Mouse (Mus musculus) G1E-ER4 (cell line): ENCODE results near the gene Ttc28. TPM values are rescaled to one million over a fixed set of nuclear protein-coding genes. Genes with fewer than 3 reads are reported as not detected.

ENCODE experiments used
- GATA1 ChIP-seq: IDR thresholded peaks from one replicate; pipeline ENCODE4 v1.8.0; 2012; ENCODE audit warnings: low read length, inconsistent platforms
- polyA plus RNA-seq: library from polyadenylated mRNA; stranded (reverse); fragments of >175 nt; gene quantifications from 2 replicates; pipeline ENCODE4 v1.2.3, GENCODE M21; 2012

Ttc28 gene
- polyA plus RNA-seq, 1 experiment: 0.62 TPM

DNA sequence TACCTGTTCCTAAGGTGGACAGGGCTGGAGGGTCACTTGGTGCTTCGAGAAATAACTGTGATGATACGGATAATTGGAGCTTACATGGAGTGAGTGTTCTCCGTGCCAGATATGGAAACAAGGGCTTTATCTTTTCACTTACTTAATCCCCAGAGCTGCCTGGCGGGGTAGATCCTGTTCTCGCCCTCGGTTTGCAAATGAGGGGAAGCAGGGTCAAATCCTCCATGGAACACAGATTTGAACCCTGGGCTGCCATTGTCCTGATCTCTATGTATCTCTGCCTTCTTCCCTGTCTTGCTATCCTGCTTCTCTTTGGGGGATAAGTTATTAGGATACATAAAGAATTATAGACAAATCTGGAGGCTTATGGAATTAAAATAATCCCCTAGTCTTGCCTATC, 257.7 kb downstream of the Ttc28 start:
- TF ChIP-seq GATA1: no peak

GRCm38 (mm10) chr5:111137742-111138141, 258.1 kb downstream of the Ttc28 start:
- TF ChIP-seq GATA1: no peak

- TF ChIP-seq GATA1: no peak
Observed at GRCm38 (mm10) chr5:111138239-111138833, 258.7 kb downstream of the Ttc28 start.

DNA sequence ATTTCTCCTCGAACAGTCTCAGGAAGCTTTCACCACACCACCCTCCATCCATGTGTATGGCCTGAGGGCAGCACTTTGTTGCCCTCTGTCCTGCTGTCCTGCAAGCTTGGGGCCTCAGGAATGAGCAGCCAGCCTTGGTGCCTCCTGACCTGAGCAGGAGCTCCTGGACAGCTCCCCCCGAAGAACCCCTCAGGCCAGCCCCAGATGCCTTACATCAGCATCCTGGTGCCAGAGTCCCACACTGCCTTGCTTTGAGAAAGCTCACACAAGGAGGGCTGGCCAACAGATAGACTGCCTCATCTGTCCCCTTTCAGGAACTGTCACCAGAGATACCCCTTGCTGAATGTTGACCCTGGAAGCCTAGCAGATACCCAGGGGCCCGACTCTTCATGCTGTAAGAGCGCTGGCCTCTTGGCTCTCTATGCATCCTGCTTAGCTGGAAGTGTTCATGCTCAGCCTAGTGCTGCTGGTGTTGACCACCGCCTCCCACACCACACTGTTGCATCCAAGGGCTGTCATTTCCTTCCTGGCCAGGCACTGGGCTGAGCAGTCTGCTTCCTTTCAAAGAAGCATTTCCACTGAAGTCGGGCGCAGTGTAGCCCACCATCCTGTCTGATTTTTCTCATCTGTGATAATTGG, 259.4 kb downstream of the Ttc28 start:
- no peak for TF ChIP-seq GATA1

DNA sequence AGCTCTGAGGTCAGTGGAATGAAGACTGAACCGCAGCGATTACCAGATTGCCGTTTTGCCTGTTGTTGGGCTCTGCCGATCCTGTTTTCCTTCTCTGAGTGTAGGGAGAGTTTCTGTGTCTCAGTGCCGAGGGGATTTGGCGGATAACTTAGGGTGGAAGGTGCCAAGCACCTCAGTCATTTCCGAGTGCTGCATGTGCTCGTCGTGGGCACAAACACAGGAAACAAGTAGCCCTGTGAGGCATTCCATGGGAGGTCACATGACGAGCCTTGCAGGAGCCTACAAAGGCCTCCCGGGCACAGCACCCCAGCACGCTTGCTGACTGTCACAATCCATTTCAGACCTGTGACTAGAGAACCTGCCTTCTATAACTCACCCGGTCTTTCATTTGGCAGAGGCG, 260.0 kb downstream of the Ttc28 start:
- TF ChIP-seq GATA1: no peak

DNA sequence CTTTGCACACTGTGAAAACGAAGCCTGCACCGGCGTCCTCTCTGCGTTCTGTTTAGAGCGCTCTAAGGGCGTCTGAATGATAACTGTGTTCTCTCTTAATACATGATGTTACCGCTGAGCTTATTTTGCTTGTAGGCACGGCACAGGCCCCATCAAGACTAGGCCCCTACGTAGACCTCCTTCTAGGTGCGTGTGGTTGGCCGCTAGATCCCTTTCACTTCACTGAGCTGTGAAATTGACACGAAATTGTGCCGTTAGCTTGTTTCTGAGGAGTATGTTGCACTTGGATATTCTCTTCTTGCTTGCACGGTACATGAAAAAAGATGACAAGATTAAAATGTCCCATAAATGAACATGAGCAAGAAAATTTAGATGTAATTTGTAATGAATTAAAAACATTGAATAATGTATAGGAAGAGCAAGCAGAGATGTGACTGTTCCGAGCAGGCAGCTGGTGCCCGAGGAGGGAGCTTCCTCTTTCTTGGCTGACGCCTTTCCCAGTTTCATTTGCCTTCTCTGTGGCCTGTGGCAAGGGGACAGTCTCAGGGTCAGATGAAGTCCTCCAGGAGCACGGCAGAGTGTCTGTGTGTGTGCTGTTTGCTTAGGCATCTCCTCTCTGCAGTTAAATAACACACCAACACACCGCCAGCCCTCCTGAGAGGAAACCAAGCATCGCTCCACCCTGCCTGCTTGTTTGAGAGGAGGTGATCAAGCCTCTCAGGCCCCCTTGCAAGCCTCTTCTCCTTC, 261.7 kb downstream of the Ttc28 start:
- no peak for TF ChIP-seq GATA1

GRCm38 (mm10) chr5:111142837-111143236, 263.2 kb downstream of the Ttc28 start:
- no peak for TF ChIP-seq GATA1

DNA sequence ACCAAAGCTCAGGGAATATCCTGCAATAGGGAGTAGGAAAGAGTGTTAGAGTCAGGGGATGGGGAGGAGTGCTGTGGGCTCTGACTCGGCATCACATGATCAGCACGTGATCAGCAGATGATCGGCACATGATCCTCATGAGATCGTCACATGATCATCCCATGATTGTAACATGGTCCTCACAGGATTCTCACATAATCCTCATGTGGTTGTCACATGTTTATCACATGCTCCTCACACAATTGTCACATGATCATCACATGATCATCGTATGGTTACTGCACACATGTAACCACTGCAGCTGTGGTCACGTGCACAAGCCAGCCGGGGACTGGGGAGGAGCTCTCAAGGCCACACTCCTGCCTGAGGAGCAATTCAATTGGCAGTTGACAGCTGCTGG, 264.8 kb downstream of the Ttc28 start:
- TF ChIP-seq GATA1: no peak

- TF ChIP-seq GATA1: no peak
Observed at GRCm38 (mm10) chr5:111150581-111150980, 271.0 kb downstream of the Ttc28 start.

DNA sequence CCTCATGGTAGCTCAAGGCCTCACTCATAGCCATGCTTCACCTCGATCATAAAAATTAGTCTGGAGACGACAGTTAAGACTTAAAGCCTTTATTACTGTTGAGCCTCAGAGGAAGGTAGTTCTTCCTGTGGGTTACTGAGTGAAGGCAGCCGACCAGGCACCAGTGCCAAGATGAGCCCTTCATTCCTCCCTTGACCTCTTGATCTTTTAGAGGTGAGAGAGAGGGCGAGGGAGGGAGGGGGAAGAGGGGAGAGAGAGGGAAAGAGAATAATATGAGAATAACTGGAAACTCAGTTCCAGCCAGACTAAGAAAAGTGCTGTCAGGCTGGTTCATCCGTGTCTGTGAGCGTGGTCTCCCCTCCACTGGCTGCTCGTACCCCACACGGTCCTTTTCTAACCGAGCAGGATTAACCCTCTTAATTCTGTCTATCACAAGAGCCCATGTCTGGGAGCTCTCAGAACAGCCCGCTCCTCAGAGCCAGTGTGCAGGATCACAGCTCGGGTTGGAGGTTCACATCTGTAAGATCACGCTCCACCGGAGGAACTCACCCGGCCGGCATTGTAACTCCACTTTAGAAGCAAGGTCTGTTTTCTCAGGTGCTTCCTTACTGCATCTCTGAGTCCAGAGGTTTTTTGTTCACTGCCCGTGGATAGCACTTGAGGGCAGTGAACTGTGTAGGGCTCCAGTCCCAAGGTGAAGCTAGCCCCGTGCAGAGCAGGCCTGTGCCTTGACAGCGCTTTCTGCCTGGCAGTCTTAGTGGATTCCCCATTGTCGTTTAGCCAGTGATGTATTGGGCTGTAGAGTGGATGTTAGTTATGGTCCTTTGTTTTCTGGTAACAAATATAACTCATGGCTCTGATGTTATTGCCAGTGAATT, 272.5 kb downstream of the Ttc28 start:
- TF ChIP-seq GATA1: no peak

- no peak for TF ChIP-seq GATA1
Observed at GRCm38 (mm10) chr5:111154586-111154985, 275.0 kb downstream of the Ttc28 start.

- no peak for TF ChIP-seq GATA1
Observed at GRCm38 (mm10) chr5:111155271-111155670, 275.7 kb downstream of the Ttc28 start.

DNA sequence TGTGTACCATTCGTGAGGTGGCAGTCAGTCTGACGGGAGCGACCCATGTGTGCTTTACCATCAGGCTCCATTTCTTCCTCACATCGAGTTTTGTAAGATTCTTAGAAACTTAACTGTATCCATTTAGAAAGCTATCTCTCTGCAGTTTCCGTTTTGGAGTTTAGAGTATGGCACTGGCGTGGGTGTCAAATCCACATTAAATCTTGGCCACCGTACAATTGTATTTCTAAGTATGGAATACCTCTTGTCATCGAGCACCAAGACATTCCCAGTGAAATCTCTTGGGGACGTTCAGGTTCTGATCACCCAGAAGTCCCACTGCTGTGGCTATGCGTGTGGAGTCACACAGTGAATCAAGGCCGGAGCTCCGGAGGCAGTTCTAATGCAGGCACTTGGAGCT, 276.3 kb downstream of the Ttc28 start:
- TF ChIP-seq GATA1: no peak

DNA sequence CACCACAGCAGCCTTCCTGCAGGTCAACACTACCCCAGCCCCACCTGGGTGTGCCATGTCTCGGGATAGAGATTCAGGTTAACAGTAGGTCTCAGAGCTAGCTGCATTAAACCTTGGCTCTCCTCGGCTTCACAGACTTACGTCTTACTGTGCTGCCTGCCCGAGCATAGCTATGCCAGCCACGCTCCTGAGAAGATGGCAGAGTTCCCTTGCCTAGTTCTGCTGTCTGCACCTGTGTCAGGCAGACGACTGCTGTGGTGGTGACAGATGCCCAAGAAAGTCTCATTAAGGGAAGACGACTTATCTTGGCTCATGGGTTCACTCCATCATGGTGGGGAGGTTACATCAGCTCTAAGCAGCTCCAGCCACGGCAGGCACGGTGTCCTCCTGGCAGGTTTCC, 278.7 kb downstream of the Ttc28 start:
- no peak for TF ChIP-seq GATA1

DNA sequence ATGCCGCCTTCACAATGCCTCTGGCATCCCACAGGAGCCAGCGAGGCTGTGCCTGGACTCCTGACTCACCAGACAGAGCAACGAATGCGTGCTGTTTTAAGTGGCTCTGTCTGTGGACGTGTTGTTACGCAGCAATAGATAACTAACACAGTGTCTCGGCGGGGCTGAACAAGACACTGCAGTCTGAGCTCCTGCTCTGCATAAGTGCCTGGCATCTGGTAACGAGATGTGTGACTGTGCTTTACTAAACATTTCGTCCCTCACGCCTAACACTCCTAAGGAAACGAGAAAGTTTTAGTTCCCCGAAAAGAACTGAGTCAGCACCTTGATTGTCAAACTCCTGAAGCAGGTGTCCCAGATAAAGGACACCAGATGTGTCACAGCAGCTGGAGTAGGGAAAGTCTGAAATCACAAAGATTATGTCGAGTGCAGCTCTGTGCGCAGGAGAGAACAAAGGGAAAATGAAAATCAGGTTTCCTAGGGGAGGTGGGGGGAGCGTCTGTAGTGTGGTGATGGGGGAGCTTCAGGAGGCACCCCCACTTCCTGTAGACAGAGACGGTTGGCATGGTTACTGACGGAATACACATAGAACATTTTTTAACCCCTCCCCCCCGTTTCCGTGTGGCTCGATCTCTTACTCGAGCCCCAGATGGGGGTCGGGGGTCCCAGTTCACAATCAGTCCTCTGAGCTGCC, 280.2 kb downstream of the Ttc28 start:
- no peak for TF ChIP-seq GATA1
